Mouse (Mus musculus) gastrocnemius, postnatal 36 days (tissue): ENCODE measurements around the gene Usp40. TPM values are rescaled to one million over a fixed set of nuclear protein-coding genes. Genes with fewer than 3 reads are reported as not detected.

ENCODE experiments used
- DNase-seq, 2 experiments: peaks; one replicate each; pipeline ENCODE4 v3.0.0; 2022
- intact Hi-C: fragments of 180-260 bp; cut with DNase I; formaldehyde crosslinking; loops from one replicate; pipeline ENCODE4 v1.15.1; 2025
- total RNA-seq, 2 experiments: library from RNA; stranded (reverse); gene quantifications; 2 replicates each; pipeline ENCODE4 v1.2.3; 2021

Gene Usp40
- total RNA-seq, 2 experiments from 2014 or later: 7.1 to 10.0 TPM

DNA sequence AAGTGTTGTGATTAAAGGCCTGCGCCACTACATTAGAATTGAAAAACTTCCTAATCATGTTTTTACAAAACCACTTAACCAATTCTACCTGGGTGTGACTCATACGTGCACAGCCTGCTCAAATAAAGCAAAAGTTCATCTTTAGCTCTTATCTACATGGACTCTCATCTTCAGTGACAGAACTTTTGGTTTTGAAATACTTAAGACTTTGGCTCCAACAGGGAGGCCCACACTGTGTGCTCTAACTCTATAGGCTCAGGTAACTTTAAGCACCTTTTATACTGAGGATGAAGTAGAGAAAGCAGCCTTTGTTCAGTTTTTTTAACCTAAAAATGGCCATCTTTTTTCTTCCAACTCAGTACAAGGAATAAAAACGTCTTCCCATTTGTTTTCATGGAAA is 55.3 kb downstream of the Usp40 start:
- no peak for DNase-seq
- intact Hi-C loops: no loop called here

DNA sequence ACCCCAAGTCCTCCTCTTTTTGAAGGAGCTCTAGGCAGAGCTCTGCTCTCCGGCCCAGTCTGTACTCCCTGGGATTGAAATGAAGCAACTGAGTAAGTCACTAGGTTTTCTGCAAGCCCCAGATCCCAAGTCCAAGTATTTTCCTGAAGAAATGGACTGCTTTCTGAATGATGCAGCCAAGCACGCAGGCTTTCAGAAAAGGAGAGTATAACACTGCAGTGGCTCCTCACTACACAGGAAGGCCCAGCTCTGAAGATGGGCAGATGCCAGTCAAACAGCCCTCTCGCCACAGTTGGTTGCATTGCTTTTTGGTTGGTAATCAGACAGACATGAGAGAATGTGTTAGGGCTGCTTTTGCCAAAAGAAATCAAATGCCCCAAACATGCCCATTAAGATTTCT is 56.7 kb downstream of the Usp40 start:
- intact Hi-C loops: no loop called here
- DNase-seq: no peak

DNA sequence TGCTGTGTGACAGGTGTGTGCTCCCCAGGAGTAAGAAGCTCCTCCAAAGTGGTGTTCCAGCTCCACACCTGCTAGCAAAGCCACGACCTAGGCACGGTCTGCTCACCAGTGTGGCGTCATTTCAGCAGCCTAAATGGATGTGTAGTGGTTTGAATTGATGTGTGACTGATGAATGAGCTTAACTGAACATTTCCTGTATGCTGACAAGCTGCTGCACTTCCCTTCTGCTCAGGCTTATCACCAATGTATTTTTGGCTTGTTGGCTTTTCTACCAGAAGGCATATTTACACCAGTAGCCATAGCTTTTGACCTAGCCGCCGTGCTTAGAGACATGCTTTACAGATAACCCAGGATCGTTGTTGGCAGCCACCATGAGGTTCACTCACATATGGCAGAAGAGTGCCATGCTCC is 60.7 kb downstream of the Usp40 start:
- intact Hi-C loops: loop anchor here (10.0 kb wide), 1 partner anchor 503 kb away; no protein-coding TSS in a partner anchor
- DNase-seq: no peak

DNA sequence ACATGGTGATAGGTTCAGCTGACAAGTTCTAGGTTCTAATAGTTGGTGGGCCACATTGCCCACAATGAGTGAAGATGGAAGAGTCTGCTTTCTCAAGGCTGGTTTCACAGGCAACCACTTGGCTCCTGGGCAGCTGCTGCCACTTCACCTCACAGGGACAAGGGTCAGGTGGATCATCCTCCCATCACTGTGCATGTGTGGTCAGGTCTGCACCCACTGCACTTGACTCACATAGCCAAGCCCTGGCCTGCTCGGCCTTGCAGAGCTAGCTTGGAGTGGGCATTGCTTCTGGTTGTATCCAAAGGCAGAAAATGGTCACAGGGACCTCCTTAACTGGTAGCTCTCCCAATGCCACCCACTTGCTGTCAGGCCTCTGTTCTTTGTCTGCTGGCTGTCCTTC is 66.6 kb downstream of the Usp40 start:
- intact Hi-C loops: loop anchor here (10.0 kb wide), 1 partner anchor 497 kb away; no protein-coding TSS in a partner anchor
- no peak for DNase-seq

DNA sequence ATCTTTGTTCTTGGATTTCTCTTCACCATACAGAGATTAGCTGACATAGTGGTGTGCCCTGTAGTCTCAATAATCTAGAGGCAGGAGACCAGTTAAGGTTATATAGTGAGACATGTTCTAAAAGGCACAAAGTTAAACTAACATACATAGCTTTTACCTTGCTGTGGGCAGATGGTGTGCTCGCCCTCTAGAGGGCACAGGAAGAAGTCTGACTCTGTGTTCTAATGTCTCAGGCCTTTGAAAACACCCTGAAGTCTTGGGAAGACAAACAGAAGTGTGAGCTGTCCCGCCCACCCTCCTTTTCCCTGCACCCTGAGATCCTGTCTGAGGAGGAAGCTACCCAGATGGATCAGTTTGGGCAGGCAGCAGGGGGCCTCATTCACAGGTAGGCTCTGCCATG is 71.8 kb downstream of the Usp40 start:
- intact Hi-C loops: no loop called here

DNA sequence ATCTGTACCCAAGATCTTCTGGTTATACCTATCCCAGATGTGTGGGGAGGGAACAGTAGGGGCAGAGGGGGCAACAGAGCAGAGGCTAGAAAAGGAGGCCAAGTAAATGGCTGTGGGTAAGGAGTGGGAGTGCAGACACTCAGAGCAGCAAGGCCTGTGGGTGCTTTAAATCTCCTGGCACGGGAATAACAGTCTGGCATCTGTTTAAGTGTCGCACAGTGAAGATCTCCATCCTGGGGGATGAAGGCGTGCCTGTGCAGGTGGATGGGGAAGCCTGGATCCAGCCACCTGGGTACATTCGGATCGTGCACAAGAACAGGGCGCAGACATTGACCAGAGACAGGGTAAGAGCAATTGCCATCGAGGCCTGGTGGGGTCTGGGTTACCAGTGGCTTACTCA is 72.3 kb downstream of the Usp40 start:
- intact Hi-C loops: no loop called here
- no peak for DNase-seq

More for the DNA sequence above, 71.8 kb downstream of the Usp40 start:
- DNase-seq: no peak

DNA sequence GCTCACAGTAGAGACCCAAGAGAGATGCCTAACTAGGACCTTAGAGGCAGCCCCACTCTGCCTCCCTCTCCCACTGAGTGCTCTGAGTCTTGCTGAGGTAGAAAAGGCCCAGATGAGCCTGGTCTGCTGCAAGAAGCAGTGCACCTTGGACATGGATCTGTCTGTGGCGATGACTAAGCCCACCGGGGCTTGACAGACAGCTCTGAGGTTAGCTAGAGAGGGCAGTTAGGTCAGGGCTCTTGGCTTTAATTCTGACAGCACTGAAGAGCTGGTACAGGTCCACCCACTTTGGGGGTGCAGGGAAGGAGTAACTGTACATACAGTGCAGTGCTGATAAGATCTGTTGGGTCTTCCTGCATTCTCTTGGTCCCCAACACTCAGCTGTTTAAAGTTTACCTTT is 72.8 kb downstream of the Usp40 start:
- DNase-seq: no peak
- intact Hi-C loops: no loop called here

DNA sequence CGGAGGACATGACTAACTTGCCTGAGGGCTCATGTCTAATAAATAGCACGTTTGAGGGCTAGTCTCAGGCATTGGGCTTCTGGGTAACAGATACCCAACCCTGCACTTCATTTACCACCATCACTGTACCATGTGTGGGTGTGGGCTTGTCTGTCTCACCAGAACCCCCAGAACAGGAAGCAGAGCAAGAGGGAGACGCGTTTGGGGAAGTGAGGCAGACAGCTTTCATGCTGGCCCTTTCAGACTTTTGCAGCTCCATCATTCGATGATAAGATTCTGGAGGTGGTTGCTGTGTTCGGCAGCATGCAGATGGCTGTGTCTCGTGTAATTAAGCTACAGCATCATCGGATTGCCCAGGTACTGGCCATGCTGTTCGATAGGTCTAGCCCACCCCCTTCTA is 73.3 kb downstream of the Usp40 start:
- intact Hi-C loops: no loop called here
- no peak for DNase-seq

DNA sequence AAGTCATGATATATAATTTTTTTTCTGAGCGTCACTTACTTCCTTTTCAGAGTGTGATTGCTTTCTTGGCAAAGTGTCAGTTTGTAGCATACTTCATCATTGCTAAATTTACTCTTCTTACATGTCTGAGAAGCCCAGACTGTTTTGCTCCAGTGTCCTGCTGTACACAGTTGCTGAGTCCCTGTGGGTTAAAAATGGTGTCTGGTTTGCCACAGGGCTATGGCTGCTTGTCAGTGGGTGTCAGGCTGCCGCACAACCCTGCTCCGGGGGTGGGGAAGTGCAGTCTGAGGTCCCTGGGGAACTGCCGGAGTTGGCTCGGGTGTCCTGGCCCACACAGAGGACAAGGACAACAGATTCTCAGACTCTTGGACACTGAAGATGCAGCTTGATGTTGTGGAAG is 75.3 kb downstream of the Usp40 start:
- intact Hi-C loops: no loop called here
- peak in 1 of 2 experiments; percentile 11 for DNase-seq

DNA sequence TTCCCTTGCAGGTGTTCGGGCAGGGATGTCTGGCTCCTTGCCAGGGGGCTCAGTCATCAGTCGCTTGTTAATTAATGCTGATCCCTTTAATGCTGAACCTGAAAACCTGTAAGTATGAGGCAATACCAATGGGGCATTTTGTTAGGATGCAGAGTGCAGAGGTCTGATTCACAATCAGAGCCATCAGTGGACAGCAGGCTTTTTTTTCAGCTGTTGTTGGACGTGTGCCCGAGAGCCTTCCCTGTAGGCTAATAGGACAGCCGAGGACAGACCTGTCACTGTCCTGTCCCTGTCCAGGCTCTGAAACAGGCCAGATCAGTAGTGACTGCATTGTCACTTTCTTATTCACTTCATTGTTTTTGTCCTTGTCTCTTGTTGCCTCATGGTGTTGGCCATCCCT is 78.6 kb downstream of the Usp40 start:
- DNase-seq: peak in 1 of 2 experiments; percentile 15
- intact Hi-C loops: loop anchor here (5.0 kb wide), 1 partner anchor 162 kb away; no protein-coding TSS in a partner anchor

DNA sequence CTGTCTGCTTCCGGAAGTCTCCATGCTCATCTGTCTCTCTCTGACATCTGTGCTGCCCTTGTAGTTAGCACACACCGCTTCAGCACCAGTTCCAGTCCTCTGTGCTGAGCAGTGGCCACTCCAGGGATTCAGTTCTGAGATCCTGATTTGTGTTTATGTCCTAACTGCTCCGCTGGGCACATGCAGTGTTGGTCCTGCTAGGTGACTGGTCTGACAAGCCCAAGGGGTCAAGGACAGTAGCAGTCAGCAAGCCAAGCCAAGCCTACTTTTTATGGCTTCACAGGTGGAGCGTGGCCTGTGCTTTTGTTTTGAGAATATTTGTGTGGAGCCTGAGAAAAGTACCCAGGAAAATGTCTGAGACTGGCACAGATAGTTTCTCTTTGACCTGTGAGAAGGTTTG is 83.5 kb downstream of the Usp40 start:
- no peak for DNase-seq
- intact Hi-C loops: loop anchor here (5.0 kb wide), 1 partner anchor 158 kb away; no protein-coding TSS in a partner anchor

DNA sequence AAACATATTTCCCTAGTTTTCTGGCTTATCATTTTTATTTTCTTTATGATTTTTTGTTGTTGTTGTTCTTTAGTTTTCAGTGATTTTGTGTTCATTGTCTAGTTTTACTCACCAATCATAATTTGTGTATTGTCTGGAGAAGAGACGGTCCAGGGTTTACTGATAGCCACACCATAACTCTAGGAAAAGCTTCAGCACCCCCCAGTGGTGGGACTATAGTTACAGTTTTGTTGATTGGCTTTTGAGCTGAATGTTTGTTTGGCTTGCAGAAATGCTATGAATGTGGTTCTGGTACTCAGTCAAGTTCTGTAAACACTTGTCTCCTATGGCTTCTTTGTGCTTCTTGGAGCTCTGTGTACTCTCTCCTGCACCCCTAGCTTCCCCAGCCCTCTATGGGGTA is 85.7 kb downstream of the Usp40 start:
- intact Hi-C loops: no loop called here

DNA sequence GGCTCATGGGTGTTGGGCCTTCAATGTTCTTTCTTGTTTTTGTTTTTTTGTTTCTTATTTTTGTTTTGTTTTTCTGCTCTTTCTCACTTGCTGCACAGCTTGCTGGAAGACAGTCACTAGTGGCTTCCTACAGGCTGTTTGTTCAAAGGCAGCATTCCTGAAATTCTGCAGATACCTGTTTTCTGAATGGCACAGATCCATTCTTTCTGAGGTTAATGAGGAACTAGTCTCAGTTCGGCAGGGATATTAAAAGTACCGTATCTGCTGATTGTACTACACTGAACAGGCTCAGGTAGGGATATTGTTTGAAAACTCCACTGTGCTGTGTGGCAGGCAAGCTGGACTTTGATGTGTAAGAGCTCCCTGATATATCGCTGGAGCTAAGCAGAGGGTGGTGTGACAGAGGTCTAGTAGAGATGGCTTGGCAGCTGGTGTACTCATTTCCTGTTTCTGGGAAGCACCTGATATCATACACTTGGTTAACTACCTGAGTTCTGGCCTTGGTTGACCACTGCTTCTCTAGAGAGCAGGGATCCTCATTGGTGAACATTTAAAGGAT is 88.2 kb downstream of the Usp40 start:
- peak in 1 of 2 experiments; percentile 2 for DNase-seq
- intact Hi-C loops: no loop called here

More for the DNA sequence above, 85.7 kb downstream of the Usp40 start:
- peak in 1 of 2 experiments; percentile 37 for DNase-seq

DNA sequence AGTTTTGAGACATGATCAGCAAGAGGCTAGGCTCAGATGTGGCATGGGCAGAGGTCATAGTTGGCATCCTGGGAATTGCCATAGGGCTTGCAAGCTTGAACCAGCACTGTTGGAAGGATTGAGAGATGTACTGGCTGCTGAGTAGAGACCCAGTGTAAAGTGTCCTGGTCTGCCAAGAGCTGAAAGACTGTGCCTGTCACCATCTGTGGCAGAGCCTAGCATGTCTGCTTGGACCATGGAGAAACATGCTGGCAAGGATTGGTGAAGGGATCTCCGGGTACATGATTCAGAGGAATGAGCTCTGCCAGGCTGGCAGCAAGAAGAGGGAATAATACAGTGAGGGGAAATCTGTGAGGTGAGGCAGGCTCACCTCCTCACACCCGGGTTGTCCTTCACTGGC is 90.3 kb downstream of the Usp40 start:
- DNase-seq: no peak
- intact Hi-C loops: loop anchor here (5.0 kb wide), 1 partner anchor 136 kb away; no protein-coding TSS in a partner anchor

DNA sequence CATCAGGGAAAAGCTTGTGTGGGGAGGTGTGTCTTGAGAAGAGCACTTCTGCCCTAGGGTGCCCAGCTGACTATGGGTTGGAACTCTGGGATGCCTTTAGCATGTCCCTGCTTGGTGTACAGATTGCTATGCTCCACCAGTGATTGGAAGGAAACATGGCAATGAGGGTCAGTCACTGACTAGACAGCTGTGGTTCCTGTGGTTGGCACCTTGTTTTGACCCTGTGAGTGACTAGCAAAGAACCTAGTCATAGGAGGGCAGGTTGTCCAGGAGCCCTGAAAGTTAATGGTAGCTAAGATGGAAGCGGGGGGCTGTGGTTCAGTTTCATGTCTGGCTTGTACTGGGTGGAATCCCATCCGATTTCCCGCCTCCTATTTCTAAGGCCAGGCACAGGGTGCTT is 91.0 kb downstream of the Usp40 start:
- intact Hi-C loops: loop anchor here (5.0 kb wide), 1 partner anchor 135 kb away; no protein-coding TSS in a partner anchor
- no peak for DNase-seq

DNA sequence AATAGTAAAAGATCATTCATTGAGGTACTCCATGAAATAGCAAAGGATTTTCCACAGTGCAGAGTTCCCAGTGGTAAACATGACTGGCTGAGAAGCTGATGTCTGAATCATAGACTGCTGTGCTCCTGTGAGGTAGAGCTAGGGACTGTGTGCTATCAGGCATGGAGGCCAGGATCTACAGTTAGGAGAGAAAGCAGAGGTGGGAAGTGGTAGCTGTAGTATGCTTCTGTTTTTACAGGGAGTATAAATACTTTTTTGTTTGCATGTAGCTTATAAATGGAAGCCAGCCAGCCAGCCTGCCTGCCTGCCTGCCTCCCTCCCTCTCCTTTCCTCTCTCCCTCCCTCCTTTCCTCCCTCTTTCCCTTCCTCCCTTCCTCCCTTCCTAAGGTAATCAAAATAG is 95.0 kb downstream of the Usp40 start:
- no peak for DNase-seq
- intact Hi-C loops: no loop called here

DNA sequence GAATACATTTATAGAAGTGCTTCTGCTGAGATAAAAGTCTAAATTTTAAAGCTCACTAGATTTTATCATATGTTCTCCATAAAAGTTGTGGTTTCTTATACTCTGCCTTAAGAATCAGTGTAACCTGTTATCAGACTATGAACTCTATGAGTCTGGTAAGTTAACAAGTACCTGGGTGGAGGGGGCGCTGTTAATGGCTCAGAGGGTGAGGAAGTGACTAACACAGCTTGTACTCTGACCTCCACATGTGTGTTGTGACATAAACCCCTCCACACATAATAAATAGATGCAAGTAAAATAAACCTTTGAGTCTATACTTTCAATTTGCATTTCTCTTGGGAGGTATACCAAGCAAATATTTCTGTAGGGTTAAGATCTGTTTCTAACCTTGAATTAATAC is 97.9 kb downstream of the Usp40 start:
- no peak for DNase-seq
- intact Hi-C loops: no loop called here

DNA sequence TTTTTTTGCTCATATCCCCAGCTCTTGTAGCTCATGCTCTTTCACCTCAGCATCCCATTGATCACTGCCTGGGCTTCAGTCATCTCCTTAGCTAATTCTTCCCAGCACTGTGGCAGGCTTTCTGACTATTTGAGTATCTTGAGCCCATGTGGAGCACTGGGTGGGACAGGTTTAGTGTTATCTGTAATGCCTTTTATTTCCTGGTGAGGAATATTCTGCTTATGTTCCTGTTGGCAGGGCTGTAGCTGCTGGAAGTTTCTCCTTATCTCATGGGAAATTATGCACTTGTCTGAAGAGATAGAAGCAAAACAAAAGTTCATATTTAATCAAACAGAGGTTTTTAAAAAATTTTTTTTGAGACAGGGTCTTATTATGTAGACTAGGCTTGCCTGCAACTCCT is 98.8 kb downstream of the Usp40 start:
- intact Hi-C loops: no loop called here
- DNase-seq: no peak

DNA sequence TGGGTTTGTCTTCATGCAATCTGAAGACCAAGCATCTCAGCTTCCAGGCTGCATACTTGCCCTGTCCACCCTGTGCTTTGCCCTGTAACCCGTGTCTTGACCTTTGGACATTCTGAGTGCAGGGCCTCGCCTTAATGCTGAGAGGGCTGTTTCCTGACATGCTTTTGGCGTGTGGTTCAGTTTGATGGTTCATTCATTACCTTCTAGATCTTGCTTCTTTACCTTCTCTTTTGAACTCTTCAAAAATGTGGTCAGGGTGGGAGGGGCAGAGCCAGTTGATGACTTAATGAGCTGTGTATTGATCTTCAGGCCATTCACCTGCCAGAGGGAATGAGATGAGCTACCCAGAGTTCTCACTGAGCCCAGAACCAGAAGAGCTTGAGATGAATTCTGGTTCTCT is 99.6 kb downstream of the Usp40 start:
- intact Hi-C loops: no loop called here
- no peak for DNase-seq

DNA sequence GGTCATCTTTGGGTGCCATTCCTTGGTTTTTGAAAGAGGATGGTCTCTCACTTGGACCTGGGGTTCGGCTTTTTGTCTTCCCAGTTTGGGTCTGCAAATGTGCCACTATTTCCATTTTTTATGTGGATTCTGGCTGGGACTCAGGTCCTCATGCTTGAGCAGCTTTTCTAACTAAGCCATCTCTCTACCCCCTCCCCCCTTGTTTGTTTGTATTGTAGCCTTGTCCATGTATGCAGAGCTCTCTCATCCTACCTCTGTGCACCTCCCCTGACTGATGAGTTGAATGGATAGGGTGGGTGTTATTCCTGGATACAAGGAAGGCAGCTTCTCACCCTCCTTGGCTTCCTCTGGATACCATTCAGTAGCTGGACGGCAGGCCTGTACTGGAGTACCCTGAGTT is 100.3 kb downstream of the Usp40 start:
- intact Hi-C loops: no loop called here
- no peak for DNase-seq

DNA sequence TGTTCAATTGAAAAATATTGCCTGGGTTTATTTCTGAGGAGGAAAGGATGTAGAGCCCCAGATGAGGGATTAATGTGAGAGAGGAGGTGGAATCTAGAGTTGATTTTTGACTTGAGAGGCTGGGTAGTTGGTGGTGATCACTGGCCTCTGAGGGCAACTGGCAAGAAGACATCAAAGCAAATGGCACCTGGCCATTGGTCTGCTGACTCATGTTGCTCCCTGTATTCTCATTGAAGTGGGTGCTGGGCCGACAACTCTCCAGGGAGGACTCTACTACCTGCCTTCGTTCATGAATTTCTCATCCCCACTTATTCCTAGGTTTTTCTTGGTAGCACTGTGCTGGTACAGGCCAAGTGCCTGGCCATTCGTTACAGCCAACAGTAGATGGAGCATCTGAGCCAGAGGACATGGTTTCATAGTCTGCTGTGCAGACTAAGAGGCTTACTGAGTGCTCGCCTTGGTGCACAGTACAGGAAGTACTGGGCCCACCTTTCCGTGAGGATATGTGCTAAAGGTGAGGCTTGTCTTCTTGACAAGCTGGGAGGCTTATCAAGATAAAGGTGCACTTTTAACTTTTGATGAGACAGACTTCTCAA is 101.9 kb downstream of the Usp40 start:
- DNase-seq: no peak
- intact Hi-C loops: no loop called here

DNA sequence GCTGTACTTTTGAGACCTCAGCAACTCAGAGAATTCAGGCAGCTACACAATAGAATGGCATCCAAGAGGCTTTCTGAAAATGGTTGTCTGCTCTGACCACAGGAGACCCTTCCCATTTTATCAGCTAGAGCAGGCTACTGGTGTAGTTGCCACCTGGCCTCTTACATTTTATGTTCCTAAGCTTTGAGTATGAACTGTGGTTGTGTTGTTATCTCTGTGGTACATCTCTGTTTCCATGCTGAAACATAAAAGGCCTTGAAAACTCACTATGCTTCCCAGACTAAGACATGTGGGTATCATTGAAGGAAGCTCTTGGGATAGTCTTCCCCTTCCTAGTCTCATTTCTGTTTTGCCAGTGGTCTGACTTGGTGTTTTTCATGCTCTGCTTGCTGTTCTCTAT is 106.2 kb downstream of the Usp40 start:
- intact Hi-C loops: loop anchor here (5.0 kb wide), 1 partner anchor 50 kb away; the partner anchor contains the start of gene Dgkd
- no peak for DNase-seq
